Mouse (Mus musculus) MEL (cell line): ENCODE data around the gene Ppp2r5e. TPM values are rescaled to one million over a fixed set of nuclear protein-coding genes. Genes with fewer than 3 reads are reported as not detected.

Experiments used
- DNase-seq: peaks from one replicate; pipeline ENCODE4 v3.0.0; 2011; ENCODE audit warnings: low read depth, low spot score
- H3K27ac ChIP-seq: 2 replicates; pipeline ENCODE4 v1.5.1; 2012; ENCODE audit warnings: low read depth, mild to moderate bottlenecking, control low read depth, low read length, moderate library complexity; ENCODE audit not compliant: control insufficient read depth
- H3K27me3 ChIP-seq, 2 experiments: fragments of 150-350 bp in 1 of 2; sonication (generic) in 1 of 2; 2 replicates each; pipeline ENCODE4 v1.6.1; 2012; ENCODE audit warnings: low read length in 2 of 2, mild to moderate bottlenecking in 2 of 2, improper control_type of control experiment in 1 of 2, moderate library complexity in 1 of 2; ENCODE audit not compliant: insufficient read depth in 2 of 2, control insufficient read depth in 1 of 2
- H3K36me3 ChIP-seq, 2 experiments: 2 replicates each; pipeline ENCODE4 v1.6.1; 2012 to 2014; ENCODE audit warnings: low read length in 2 of 2, improper control_type of control experiment in 1 of 2, inconsistent platforms in 1 of 2, mild to moderate bottlenecking in 1 of 2; ENCODE audit not compliant: insufficient read depth in 2 of 2, control insufficient read depth in 1 of 2
- H3K4me1 ChIP-seq, 2 experiments: fragments of 150-350 bp in 1 of 2; sonication (generic) in 1 of 2; 2 replicates each; pipeline ENCODE4 v1.6.1; 2012; ENCODE audit warnings: low read length in 2 of 2, improper control_type of control experiment in 1 of 2, mild to moderate bottlenecking in 1 of 2; ENCODE audit not compliant: insufficient read depth in 2 of 2, control insufficient read depth in 1 of 2
- H3K4me3 ChIP-seq, 2 experiments: fragments of 150-350 bp in 1 of 2; sonication (generic) in 1 of 2; 2 replicates each; pipeline ENCODE4 v1.5.1; 2012; ENCODE audit warnings: low read depth in 2 of 2, low read length in 2 of 2, mild to moderate bottlenecking in 2 of 2, moderate library complexity in 2 of 2, control low read depth in 1 of 2, improper control_type of control experiment in 1 of 2; ENCODE audit not compliant: control insufficient read depth in 1 of 2, insufficient read depth in 1 of 2
- H3K79me2 ChIP-seq: 2 replicates; pipeline ENCODE4 v1.6.1; 2012; ENCODE audit warnings: mild to moderate bottlenecking, low read length, moderate library complexity; ENCODE audit not compliant: control insufficient read depth, poor library complexity, insufficient read depth
- H3K9ac ChIP-seq: 2 replicates; pipeline ENCODE4 v1.6.1; 2012; ENCODE audit warnings: low read depth, mild to moderate bottlenecking, control low read depth, low read length, moderate library complexity; ENCODE audit not compliant: control insufficient read depth, poor library complexity, severe bottlenecking
- H3K9me3 ChIP-seq: fragments of 150-350 bp; sonication (generic); replicated peaks from 2 replicates; pipeline ENCODE4 v1.6.1; 2012; ENCODE audit warnings: mild to moderate bottlenecking, low read length, improper control_type of control experiment, moderate library complexity; ENCODE audit not compliant: insufficient read depth
- CTCF ChIP-seq, 3 experiments: IDR thresholded peaks in 2 of 3; conservative IDR thresholded peaks in 1 of 3; 2 replicates each; pipeline ENCODE4 v1.5.1; 2011 to 2012; ENCODE audit warnings: low read length in 3 of 3, low read depth in 2 of 3, mild to moderate bottlenecking in 2 of 3, improper control_type of control experiment in 1 of 3, inconsistent platforms in 1 of 3, mixed read lengths in 1 of 3, moderate library complexity in 1 of 3; ENCODE audit not compliant: control insufficient read depth in 1 of 3, insufficient read depth in 1 of 3, poor library complexity in 1 of 3, severe bottlenecking in 1 of 3
- EP300 ChIP-seq, 2 experiments: IDR thresholded peaks; 2 replicates each; pipeline ENCODE4 v1.6.1; 2011; ENCODE audit warnings: improper control_type of control experiment in 2 of 2, low read length in 2 of 2, low read depth in 1 of 2, mild to moderate bottlenecking in 1 of 2
- GABPA ChIP-seq: IDR thresholded peaks from 2 replicates; pipeline ENCODE4 v1.6.1; 2012; ENCODE audit warnings: low read depth, mild to moderate bottlenecking, inconsistent platforms, low read length, improper control_type of control experiment, moderate library complexity
- GATA1 ChIP-seq: IDR thresholded peaks from 2 replicates; pipeline ENCODE4 v1.6.1; 2011; ENCODE audit warnings: low read depth, low read length, improper control_type of control experiment
- HCFC1 ChIP-seq: IDR thresholded peaks from 2 replicates; pipeline ENCODE4 v1.6.1; 2012; ENCODE audit warnings: low read depth, mild to moderate bottlenecking, inconsistent platforms, low read length, improper control_type of control experiment, moderate library complexity
- JUND ChIP-seq: IDR thresholded peaks from 2 replicates; pipeline ENCODE4 v1.6.1; 2011; ENCODE audit warnings: low read depth, mild to moderate bottlenecking, improper control_type of control experiment, low read length
- POLR2A ChIP-seq, 2 experiments: IDR thresholded peaks; 2 replicates each; pipeline ENCODE4 v1.6.1; 2011 to 2012; ENCODE audit warnings: low read length in 2 of 2, mild to moderate bottlenecking in 2 of 2, control low read depth in 1 of 2, improper control_type of control experiment in 1 of 2, low read depth in 1 of 2, moderate library complexity in 1 of 2; ENCODE audit not compliant: control insufficient read depth in 1 of 2, insufficient read depth in 1 of 2, poor library complexity in 1 of 2
- POLR2AphosphoS5 ChIP-seq: IDR thresholded peaks from 2 replicates; pipeline ENCODE4 v1.6.1; 2012; ENCODE audit warnings: low read depth, borderline replicate concordance, mild to moderate bottlenecking, inconsistent platforms, low read length, moderate library complexity, mixed read lengths
- RAD21 ChIP-seq: IDR thresholded peaks from 2 replicates; pipeline ENCODE4 v1.6.1; 2011; ENCODE audit warnings: mild to moderate bottlenecking, low read depth, low read length, improper control_type of control experiment
- SMC3 ChIP-seq: IDR thresholded peaks from 2 replicates; pipeline ENCODE4 v1.6.1; 2011; ENCODE audit warnings: low read depth, low read length, improper control_type of control experiment
- TCF12 ChIP-seq: IDR thresholded peaks from 2 replicates; pipeline ENCODE4 v1.6.1; 2014; ENCODE audit warnings: low read depth, mild to moderate bottlenecking, inconsistent platforms, low read length, improper control_type of control experiment, moderate library complexity
- USF1 ChIP-seq: IDR thresholded peaks from 2 replicates; pipeline ENCODE4 v1.6.1; 2014; ENCODE audit warnings: low read depth, mild to moderate bottlenecking, inconsistent platforms, low read length, improper control_type of control experiment, moderate library complexity
- USF2 ChIP-seq, 2 experiments: IDR thresholded peaks; 2 replicates each; pipeline ENCODE4 v1.6.1; 2011 to 2012; ENCODE audit warnings: improper control_type of control experiment in 2 of 2, low read length in 2 of 2, borderline replicate concordance in 1 of 2, inconsistent platforms in 1 of 2, low read depth in 1 of 2, mild to moderate bottlenecking in 1 of 2; ENCODE audit not compliant: insufficient read depth in 1 of 2
- ZKSCAN1 ChIP-seq: IDR thresholded peaks from 2 replicates; pipeline ENCODE4 v1.6.1; 2012; ENCODE audit warnings: low read depth, mild to moderate bottlenecking, inconsistent platforms, low read length, improper control_type of control experiment, moderate library complexity
- polyA plus RNA-seq, 2 experiments: library from polyadenylated mRNA; stranded (reverse) in 1 of 2; unstranded in 1 of 2; fragments of >175 nt in 1 of 2; fragments of >200 nt in 1 of 2; gene quantifications; 2 replicates each; pipeline versions ENCODE4 v1.2.1 to v1.2.4; 2012; ENCODE audit warnings: low replicate concordance in 2 of 2, low read depth in 1 of 2; ENCODE audit not compliant: insufficient read length in 2 of 2, insufficient read depth in 1 of 2, missing spikeins in 1 of 2
- total RNA-seq: library from RNA; depleted of rRNA; stranded (reverse); fragments of 300-350 nt; gene quantifications from 2 replicates; pipeline ENCODE4 v1.2.3, GENCODE M21; 2012

The Ppp2r5e gene
- total and polyA plus RNA-seq, 3 experiments, result 9.0 to 200 (median 21.3) TPM

DNA sequence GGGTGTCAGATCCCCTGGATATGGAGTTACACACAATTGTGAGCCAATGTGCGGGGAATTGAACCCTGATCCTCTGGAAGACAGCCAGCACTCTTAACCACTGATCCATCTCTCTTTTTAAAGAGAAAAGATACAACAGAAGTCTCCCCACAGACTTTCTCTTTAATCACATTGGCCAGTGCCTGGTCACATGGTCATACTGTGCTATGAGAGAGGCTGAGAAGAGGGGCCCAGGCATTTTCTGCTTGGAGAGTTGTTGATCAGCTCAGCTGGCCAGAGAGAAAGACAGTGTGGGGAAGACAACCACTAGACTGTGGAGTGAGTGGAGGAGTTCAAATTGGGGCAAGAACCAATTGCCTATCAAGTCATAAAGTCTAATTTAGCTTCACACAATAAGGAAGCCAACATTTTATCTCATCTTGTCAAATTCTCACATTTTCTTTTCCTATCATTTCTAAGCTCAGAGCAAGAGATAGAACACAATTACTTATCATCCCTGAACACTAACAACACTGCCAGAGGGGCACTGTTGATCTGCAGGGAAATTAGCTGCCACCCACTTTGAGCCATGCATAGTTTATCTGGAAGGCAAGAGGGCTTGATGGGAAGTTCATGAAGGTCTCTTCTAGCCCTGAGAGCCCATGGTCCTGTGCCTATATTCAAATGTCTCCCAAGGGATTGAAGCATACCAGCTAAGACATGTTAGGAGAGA, 166.2 kb downstream of the Ppp2r5e start:
- no peaks in the 10 kb centered on the region for H3K79me2 ChIP-seq
- peak; percentile 29 for DNase-seq
- H3K9ac ChIP-seq, result no peak overlapping the region
- H3K27me3 ChIP-seq, result no peaks in the 10 kb centered on the region; a peak in 1 of 4 replicates
- H3K27ac ChIP-seq, result no peak overlapping the region
- TF ChIP-seq CTCF (IDR thresholded peaks at IDR 0.05 in 2 of 3, conservative IDR thresholded peaks at IDR 0.05 in 1 of 3; ENCODE audit: control insufficient read depth in 1 of 3, insufficient read depth in 1 of 3, low read depth in 2 of 3, low read length in 3 of 3, poor library complexity in 1 of 3, severe bottlenecking in 1 of 3), result peak in 1 of 3 experiments; percentile 17; a peak in 2 of 6 replicates
- peak; percentile 67 for TF ChIP-seq GATA1
- no peak for TF ChIP-seq HCFC1
- peak; percentile 71 for TF ChIP-seq TCF12
- TF ChIP-seq USF2 (IDR thresholded peaks at IDR 0.05; ENCODE audit: borderline replicate concordance in 1 of 2, insufficient read depth in 1 of 2, low read depth in 1 of 2, low read length in 2 of 2), result peak in 1 of 2 experiments; percentile 33; a peak in 1 of 4 replicates
- no peak for TF ChIP-seq SMC3
- TF ChIP-seq RAD21, result peak; percentile 8
- peak; percentile 37 to 72; a peak in 3 of 4 replicates for TF ChIP-seq EP300 (IDR thresholded peaks at IDR 0.05; ENCODE audit: low read depth in 1 of 2, low read length in 2 of 2)
- peak; percentile 79 for TF ChIP-seq USF1
- no peak for TF ChIP-seq POLR2AphosphoS5
- no peak for TF ChIP-seq JUND
- H3K4me3 ChIP-seq, result peak overlapping the region in 1 of 2 experiments; percentile 2; a peak in 1 of 4 replicates
- H3K36me3 ChIP-seq, result no peaks in the 10 kb centered on the region
- no peaks in the 10 kb centered on the region for H3K9me3 ChIP-seq
- peaks cover 0 to 7% of the 10 kb centered on the region in 2 experiments; a peak in 2 of 4 replicates for H3K4me1 ChIP-seq

DNA sequence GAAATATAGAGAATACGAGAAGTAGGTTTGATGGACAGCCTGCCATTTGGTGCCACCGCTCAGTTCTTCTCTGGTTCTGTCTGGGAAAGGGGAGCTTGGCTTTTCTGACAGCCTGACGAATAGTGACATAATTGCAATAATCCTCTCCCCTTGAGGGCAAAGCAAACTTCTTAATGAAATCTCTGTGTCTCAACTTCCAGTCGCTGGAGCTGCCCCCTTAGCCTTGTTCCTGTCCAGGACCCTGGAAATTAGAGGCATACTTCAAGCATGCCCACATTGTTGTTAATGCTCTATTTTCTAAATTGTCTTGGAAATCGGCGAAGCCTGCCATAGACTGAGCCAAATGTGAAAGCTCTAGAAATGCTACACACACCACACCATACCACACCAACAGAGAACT, 167.3 kb downstream of the Ppp2r5e start:
- no peak for TF ChIP-seq ZKSCAN1
- no peak for TF ChIP-seq USF1
- no peak for TF ChIP-seq GABPA
- TF ChIP-seq POLR2A (IDR thresholded peaks at IDR 0.05; ENCODE audit: control insufficient read depth in 1 of 2, insufficient read depth in 1 of 2, low read depth in 1 of 2, low read length in 2 of 2, poor library complexity in 1 of 2), result no peak
- H3K4me3 ChIP-seq, result no peak overlapping the region
- no peak for DNase-seq
- H3K4me1 ChIP-seq, result peaks cover 0 to 7% of the 10 kb centered on the region in 2 experiments; a peak in 2 of 4 replicates
- no peaks in the 10 kb centered on the region for H3K36me3 ChIP-seq
- H3K9me3 ChIP-seq, result no peaks in the 10 kb centered on the region
- no peak overlapping the region for H3K9ac ChIP-seq
- H3K27me3 ChIP-seq, result no peaks in the 10 kb centered on the region; a peak in 1 of 4 replicates
- H3K27ac ChIP-seq, result no peak overlapping the region
- no peaks in the 10 kb centered on the region for H3K79me2 ChIP-seq
